Mouse (Mus musculus) splenic B cell, adult 2 months (primary cell): ENCODE results near the gene Alg12.

Experiments
- DNase-seq: peaks from one replicate; pipeline ENCODE4 v3.0.0-alpha.2; 2011; ENCODE audit warnings: low read depth, low spot score
- H3K27me3 ChIP-seq: 2 replicates; pipeline ENCODE4 v1.6.1; 2012; ENCODE audit warnings: mild to moderate bottlenecking, low read length, moderate library complexity, mixed read lengths; ENCODE audit not compliant: control insufficient read depth, poor library complexity, insufficient read depth, severe bottlenecking
- H3K36me3 ChIP-seq: 2 replicates; pipeline ENCODE4 v1.6.1; 2012; ENCODE audit warnings: mild to moderate bottlenecking, low read length, moderate library complexity, mixed read lengths; ENCODE audit not compliant: control insufficient read depth, poor library complexity, insufficient read depth, severe bottlenecking

The Alg12 gene

DNA sequence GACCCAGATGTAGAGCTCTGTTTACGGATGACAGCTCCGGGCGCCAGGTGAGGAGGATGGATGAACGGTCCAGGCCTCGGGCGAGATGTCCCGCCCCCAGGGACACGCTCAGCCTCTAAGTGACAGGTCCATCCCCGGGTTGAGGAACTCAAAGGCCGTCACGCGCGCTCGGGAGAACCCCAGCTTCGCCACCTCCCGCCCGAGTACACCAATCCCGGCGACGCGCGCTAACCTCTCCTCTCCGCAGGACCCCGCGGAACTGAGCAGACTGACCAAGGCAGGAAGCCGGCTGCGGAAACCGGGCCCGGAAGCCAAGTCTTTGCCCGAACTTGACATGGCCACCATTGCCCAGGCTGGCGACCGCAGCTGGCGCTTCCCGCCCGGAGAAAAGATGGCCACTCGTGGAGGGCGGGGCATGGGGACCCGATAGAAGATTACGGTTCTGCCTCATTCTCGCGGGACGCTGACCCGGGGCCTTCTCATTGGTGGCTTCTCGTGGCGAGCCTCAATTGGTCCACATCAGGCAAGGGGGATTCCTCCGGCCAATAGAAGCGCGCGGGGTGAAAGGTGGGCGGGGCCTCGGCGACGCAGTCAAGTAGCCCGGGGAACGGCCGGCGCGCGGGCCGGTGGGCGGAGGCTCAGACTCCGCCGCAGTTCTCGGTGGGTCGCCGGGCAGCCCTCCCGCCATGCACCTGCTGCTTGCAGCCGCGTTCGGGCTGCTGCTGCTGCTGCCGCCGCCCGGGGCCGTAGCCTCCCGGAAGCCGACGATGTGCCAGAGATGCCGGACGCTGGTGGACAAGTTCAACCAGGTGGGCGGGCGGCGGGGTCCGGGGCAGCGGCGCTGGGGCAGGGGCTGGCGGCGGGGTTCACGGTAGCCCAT lies at the start of gene Alg12, which contains the start of gene Creld2:
Gene Alg12, minus strand, starts transcription at position 293 of the 880 bp plus-strand sequence.
Gene Creld2, plus strand, starts transcription at position 621 of the 880 bp plus-strand sequence.
- no peaks in the 10 kb centered on the region for H3K36me3 ChIP-seq
- no peaks in the 10 kb centered on the region for H3K27me3 ChIP-seq
- DNase-seq, result peak; percentile 99

DNA sequence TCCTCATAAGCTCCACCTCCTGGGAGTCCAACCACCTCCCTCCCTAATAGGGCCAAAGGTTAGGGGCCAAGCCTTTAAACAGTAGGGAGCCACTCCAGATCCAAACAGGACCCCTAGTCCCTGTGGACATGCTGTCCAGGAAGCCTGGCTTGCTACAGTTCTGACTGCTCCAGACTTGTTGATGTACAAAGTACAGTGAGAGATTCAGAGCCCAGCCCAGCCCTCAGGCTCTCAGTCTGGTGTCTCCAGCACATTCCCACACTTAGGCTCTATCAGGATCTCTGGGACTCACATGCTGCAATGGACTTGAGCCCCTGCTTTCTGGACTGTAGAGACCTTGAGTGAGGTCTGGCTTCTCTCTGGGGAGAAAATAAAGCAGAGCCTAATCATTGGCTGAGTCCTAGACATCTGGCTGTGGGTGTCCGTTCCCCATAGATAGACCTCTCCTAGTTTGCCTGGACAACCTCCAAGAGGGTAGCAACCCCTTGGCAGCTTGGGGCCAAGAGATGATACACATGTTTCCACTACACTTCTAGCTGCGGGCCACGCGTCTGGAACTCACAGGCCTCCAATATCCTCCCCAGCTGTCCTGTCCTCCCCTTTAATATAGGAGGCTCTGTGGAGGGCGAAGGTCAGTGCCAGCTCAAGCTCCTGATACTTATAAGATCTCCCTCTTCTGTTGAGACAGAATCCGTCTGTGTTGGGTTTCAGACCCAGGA lies 49.1 kb upstream of the Alg12 start:
- H3K27me3 ChIP-seq, result no peaks in the 10 kb centered on the region
- DNase-seq, result no peak
- no peaks in the 10 kb centered on the region; the same call in 1 of the 2 replicates for H3K36me3 ChIP-seq

DNA sequence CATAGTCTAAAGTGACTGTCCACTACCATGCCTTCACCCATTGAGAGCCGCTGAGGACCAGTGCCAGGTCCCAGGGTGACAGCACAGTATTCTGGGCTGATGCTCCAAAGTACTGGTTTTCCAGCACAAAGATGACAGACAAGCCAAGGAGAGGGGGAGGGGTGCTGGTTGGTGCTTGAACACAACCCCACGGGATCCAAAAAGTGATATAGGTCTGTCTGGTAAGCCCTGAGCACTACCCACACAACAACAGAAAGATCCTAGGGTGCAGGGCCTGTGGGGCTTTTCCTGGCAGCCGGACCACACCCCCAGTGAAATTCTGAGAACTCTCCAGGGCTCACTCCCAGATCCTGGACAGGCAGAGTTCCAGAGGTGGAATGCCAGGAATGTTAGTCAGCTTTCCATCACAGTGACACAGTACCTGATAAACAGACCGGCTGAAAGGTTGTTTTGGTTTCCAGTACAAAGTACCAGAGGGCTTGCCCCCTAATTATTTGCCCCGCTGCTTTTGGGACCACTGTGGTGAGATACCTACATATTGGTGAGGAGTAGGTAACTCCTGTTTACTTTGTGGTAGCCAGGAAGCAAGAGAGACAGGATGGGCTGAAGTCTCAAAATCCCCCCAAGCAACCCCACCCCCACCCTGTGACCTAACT lies 48.4 kb upstream of the Alg12 start:
- H3K36me3 ChIP-seq, result no peaks in the 10 kb centered on the region; the same call in 1 of the 2 replicates
- peak; percentile 69 for DNase-seq
- no peaks in the 10 kb centered on the region for H3K27me3 ChIP-seq

DNA sequence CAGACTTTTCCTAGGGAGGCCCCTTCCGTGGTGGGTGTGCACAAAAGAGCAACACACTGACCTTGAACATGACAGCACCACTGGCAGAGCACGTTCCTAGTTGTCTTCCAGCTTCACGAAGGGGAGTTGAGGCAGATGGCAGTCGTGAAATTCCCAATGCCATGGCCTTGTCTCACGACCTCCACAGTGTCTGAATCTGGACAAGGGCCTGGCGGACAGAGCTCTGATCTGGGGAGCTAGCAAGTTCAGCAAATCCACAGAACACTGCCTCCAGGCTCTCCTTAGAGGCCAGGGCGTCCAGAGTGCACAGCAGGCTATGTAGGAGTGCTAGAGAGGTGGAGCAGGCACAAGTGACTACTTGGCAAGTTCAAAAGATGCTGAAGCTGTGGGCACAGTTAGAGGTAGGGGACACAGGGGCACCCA lies 47.8 kb upstream of the Alg12 start:
- H3K36me3 ChIP-seq, result no peaks in the 10 kb centered on the region; the same call in 1 of the 2 replicates
- H3K27me3 ChIP-seq, result no peaks in the 10 kb centered on the region
- no peak for DNase-seq

DNA sequence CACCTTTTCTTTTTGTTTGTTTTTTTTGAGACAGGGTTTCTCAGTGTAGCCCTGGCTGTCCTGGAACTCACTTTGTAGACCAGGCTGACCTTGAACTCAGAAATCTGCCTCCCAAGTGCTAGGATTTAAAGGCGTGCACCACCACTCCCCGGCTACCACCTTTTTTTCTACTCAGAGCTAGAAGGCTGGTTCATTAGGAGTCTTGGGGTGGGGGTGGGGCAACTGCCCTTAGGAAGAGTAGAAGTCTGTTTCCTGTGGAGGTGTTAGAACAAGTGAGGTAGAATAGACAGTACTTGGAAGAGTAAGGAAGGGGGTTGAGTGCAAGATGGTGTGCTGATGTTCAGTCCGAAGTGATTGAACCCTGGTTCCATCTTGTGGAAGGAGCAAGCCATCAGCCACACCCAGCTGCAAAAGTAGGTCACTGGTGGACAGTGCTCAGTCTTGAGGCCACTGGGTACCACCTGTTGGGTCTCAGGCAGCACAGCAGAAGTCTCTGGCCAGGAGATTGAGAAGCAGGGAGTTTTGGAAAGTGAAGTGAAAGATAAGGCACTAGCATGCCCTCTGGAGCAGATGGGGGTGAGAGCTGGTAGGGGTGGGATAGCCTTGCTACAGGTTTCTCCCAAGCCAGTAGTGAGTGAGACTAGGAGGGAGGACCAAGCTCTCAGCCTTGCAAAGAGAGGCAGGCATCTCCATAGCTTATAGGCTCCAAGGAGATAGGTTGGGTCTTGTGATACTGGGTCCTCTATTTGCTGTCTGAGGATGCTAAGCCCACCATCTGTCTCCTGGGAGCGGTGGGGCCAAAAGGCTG lies 47.0 kb upstream of the Alg12 start:
- DNase-seq, result no peak
- H3K36me3 ChIP-seq, result no peaks in the 10 kb centered on the region; the same call in 1 of the 2 replicates

DNA sequence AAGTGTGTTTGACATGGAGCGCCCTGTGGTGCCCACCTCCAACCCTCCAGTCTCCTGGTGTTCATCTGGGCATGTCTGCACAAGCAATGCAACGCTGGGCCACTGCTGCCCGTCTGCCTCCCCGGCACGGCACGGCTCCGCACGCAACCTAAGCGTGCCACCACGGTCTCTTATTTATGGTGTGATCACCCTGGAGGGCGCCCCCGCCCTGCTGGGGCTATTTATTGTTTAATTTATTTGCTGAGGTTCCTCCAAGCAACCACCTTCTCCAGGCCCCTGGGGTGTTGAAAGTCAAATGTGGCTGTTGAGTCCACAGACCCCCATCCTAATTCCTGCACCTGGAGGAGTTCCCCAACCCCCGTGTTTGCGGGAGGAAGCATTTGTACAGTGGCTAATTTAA lies 45.9 kb upstream of the Alg12 start:
- Histone ChIP-seq H3K36me3 (no peaks in the 10 kb centered on the region; the same call in 1 of the 2 replicates), H3K27me3 (no peaks in the 10 kb centered on the region)
- DNase-seq, result no peak

More for the DNA sequence above, 47.0 kb upstream of the Alg12 start:
- H3K27me3 ChIP-seq, result no peaks in the 10 kb centered on the region

DNA sequence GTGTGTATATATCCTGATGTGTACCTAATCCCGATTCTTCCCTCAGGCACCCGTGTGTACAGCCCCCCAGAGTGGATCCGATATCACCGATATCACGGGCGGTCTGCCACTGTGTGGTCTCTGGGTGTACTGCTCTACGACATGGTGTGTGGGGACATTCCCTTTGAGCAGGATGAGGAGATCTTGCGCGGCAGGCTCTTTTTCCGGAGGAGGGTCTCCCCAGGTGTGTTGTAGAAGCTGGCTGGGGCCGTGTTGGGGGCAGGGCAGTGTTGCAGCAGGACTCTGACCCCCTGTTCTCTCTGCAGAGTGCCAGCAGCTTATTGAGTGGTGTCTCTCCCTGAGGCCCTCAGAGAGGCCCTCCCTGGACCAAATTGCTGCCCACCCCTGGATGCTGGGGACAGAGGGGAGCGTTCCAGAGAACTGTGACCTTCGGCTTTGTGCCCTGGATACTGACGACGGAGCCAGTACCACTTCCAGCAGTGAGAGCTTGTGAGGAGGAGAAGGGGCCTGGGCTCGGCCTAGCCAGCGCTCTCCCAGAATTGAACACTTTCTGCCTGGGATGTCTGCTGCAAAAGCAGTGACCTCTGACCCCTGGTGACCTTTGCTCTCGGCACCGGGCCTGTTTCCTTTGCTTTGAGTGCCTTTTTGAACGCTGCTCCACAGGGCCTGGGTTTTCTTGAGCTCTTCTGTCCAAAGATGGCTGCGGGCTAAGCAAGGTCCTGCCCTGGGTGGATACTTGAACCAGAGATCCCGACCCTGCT lies 45.3 kb upstream of the Alg12 start:
- no peaks in the 10 kb centered on the region for H3K27me3 ChIP-seq
- no peaks in the 10 kb centered on the region; the same call in 1 of the 2 replicates for H3K36me3 ChIP-seq
- DNase-seq, result no peak

DNA sequence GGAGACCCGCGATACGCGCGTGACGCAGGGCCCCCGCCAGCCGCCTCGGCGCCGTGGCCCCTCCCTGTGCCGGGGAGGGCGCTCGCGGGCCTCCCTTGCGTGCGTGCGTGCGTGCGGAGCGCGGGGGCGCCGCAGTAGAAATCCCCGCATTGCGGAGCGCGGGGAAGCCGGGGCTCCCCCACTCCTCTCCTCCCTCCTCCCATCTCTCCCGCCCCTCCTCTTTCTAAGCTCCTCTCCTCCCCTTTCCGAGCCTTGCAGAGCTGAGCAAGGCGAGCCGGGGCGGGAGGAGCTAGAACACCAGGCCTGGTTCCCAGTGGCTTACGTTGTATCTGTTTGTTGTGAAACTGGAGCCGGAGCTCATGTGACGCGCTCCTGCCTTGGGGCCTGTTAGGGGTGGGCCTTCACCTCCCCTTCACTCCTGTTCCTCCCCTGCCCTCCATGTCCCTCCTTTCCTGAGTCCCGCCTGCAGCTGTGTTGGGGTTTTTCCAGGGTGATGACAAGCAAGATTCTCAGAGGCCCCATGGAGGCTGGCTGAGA lies 44.6 kb upstream of the Alg12 start:
- Histone ChIP-seq H3K27me3 (no peaks in the 10 kb centered on the region), H3K36me3 (no peaks in the 10 kb centered on the region; the same call in 1 of the 2 replicates)
- peak; percentile 78 for DNase-seq

DNA sequence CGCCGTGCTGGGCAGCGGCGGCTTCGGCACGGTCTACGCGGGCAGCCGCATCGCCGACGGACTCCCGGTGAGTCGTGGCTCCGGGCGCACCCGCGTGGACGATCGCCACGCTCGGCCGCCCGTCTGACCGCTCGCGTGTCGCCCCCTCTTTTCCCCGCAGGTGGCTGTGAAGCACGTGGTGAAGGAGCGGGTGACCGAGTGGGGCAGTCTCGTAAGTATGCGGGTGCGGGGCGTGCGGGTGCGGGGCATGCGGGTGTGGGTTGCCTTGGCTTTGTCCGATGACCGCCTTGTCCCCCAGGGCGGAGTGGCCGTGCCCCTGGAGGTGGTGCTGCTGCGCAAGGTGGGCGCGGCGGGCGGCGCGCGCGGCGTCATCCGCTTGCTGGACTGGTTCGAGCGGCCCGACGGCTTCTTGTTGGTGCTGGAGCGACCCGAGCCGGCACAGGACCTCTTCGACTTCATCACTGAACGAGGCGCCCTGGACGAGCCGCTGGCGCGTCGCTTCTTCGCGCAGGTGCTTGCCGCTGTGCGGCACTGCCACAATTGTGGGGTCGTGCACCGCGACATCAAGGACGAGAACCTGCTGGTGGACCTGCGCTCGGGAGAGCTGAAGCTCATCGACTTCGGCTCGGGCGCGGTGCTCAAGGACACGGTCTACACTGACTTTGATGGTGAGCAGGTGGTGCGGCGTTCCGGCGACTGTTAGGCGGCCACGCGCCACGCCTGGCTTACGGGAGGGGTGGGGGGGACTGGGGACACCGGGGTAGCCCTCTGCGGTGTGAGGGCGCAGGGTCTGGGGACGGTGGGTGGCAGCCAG lies 44.0 kb upstream of the Alg12 start:
- no peak for DNase-seq
- Histone ChIP-seq H3K36me3 (no peaks in the 10 kb centered on the region; the same call in 1 of the 2 replicates), H3K27me3 (no peaks in the 10 kb centered on the region)

DNA sequence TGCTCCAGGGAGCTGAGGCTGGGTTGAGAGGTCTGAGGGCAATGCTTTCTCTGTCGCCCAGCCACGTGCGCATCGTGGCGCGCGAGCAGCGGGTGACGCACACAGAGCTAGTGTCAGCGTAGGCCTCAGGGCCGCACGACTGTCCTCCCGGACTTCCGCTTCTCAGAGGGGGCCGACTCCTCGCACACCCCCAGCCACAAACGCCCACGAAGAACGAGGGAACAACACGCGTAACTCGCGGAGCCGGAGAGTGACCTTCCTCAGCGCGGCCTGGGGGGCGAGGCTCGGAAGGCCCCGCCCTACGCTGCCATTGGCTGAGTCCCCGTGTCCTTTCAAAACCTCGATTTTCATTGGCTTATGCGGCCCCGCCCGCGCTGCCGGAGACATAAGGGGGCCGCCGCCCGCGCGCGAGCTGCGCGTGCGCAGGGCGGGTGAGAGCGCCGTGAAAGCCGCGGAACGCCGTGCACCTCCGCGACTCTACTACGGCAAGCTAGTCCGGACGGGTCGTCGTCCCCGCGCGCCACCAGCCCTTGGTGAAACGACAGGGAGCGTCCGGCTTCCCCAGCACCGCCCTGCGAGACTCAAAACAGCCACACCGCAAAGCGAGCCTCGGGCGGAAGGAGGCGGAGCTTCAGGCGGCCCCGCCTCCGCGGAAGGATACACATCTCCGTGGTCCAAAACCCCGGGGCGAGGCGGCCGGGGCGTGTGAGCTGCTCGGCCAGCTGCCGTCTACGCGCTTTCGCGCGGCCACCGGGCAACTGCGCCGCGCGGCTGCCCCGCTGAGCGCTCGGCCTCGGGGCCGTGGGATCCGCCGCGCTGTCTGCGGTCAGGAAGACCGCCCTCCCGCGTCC lies 42.9 kb upstream of the Alg12 start, which contains the start of gene Pim3:
Gene Pim3, plus strand, starts transcription at position 415 of the 851 bp plus-strand sequence.
- DNase-seq, result peak; percentile 98
- H3K36me3 ChIP-seq, result no peaks in the 10 kb centered on the region; the same call in 1 of the 2 replicates

DNA sequence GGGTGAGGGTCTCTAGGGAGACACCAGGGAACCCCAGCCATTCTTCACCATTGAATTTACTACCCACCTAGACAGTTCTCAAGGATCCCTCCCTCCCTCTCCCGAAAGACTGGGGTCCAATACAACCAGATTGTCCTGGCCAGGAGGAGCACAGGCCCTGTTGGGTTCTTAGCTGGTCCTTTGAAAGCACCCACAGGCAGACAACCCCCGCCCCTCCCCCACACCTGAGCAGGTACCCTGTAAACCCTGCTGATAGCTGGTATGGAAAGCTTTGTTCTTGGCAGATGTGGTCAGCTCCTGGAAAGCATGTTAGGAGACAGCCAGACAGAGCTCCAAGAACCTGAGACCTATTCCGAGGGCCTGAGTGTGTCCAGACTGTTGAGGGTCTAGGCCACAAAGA lies 41.7 kb upstream of the Alg12 start:
- no peak for DNase-seq
- no peaks in the 10 kb centered on the region; the same call in 1 of the 2 replicates for H3K36me3 ChIP-seq
- H3K27me3 ChIP-seq, result no peaks in the 10 kb centered on the region

More for the DNA sequence above, 42.9 kb upstream of the Alg12 start, which contains the start of gene Pim3:
- H3K27me3 ChIP-seq, result no peaks in the 10 kb centered on the region
